Mouse (Mus musculus) CD4-positive, CD25-positive, alpha-beta regulatory T cell, adult 2 months (primary cell): ENCODE measurements around the gene BC052040.
A peak's percentile ranks its signal among the peaks of the same experiment; 100 is the strongest.

Experiments
- DNase-seq: peaks from one replicate; pipeline ENCODE4 v3.0.0-alpha.2; 2012; ENCODE audit warnings: low read depth, low spot score

BC052040 gene

GRCm38 (mm10) chr2:115764595-115765305 is 183.2 kb downstream of the BC052040 start:
- DNase-seq: no peak

- no peak for DNase-seq
Measured at GRCm38 (mm10) chr2:115769597-115770305, 188.2 kb downstream of the BC052040 start.

- DNase-seq: no peak
Measured at GRCm38 (mm10) chr2:115772709-115773108, 191.2 kb downstream of the BC052040 start.

- no peak for DNase-seq
Measured at GRCm38 (mm10) chr2:115774153-115774908, 192.8 kb downstream of the BC052040 start.

- peak; percentile 18 for DNase-seq
Measured at GRCm38 (mm10) chr2:115775488-115776217, 194.1 kb downstream of the BC052040 start.

GRCm38 (mm10) chr2:115776924-115777860 is 195.7 kb downstream of the BC052040 start:
- no peak for DNase-seq

GRCm38 (mm10) chr2:115780546-115781011 is 199.1 kb downstream of the BC052040 start:
- no peak for DNase-seq

- DNase-seq: no peak
Measured at GRCm38 (mm10) chr2:115785687-115786086, 204.2 kb downstream of the BC052040 start.

- no peak for DNase-seq
Measured at GRCm38 (mm10) chr2:115798839-115799238, 217.3 kb downstream of the BC052040 start.

- no peak for DNase-seq
Measured at GRCm38 (mm10) chr2:115808376-115808775, 226.9 kb downstream of the BC052040 start.

- no peak for DNase-seq
Measured at GRCm38 (mm10) chr2:115813316-115813715, 231.8 kb downstream of the BC052040 start.

- no peak for DNase-seq
Measured at GRCm38 (mm10) chr2:115813721-115814120, 232.2 kb downstream of the BC052040 start.

- DNase-seq: no peak
Measured at GRCm38 (mm10) chr2:115817959-115818358, 236.4 kb downstream of the BC052040 start.

GRCm38 (mm10) chr2:115822361-115822760 is 240.8 kb downstream of the BC052040 start:
- DNase-seq: no peak
